Mouse (Mus musculus) gastrocnemius, postnatal 4 days (tissue): ENCODE results near the gene Wfdc5. TPM values are rescaled to one million over a fixed set of nuclear protein-coding genes. Genes with fewer than 3 reads are reported as not detected.

Experiments used
- DNase-seq, 2 experiments: peaks; one replicate each; pipeline ENCODE4 v3.0.0; 2021 to 2022; ENCODE audit warnings: low spot score in 2 of 2, mixed read lengths in 2 of 2
- total RNA-seq, 2 experiments: library from RNA; stranded (reverse); gene quantifications; 2 replicates each; pipeline ENCODE4 v1.2.3; 2021

Wfdc5 gene
- total RNA-seq, 2 experiments from 2014 or later, result not detected

DNA sequence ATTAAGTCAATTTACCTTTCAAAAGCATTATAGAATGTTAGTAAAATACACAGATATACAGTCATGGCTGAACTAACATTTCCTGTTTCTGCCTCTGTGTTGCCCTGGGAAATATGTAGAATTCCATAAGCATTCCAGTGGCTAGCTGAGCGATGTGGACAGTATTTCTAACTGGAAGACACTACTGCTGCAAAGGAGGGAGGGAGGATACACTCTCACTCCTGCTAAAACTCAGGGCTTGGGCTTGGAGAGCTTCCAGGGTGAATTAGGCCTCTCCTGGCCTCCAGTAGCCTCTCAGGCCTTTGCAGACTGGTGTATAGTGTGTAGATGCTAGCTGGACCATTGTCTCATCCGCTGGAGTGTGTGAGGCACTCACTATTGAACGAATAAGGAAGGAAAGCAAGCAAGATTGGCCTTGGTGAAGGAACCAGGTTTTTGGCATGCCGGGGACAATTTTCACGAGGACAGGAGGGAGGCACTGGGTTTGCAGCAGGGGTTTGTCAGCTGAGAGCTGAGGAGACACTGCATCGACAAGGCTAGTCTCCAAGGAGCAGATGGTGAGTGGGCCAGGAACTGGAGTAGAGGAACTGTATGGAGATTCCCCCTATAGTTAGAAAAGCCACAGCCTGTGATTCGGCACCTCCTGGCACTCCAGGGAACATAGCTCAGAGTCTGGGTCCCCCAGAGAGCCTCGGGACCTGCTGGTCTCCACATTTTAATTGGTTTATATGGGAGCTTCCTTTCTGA, 7.7 kb downstream of the Wfdc5 start:
- no peak for DNase-seq

GRCm38 (mm10) chr2:164173394-164173793, 9.1 kb downstream of the Wfdc5 start:
- no peak for DNase-seq

GRCm38 (mm10) chr2:164170902-164171301, 11.6 kb downstream of the Wfdc5 start, which contains the start of gene Kcns1:
TSS of gene Kcns1 (minus strand) at chr2:164171113.
- DNase-seq, result no peak

DNA sequence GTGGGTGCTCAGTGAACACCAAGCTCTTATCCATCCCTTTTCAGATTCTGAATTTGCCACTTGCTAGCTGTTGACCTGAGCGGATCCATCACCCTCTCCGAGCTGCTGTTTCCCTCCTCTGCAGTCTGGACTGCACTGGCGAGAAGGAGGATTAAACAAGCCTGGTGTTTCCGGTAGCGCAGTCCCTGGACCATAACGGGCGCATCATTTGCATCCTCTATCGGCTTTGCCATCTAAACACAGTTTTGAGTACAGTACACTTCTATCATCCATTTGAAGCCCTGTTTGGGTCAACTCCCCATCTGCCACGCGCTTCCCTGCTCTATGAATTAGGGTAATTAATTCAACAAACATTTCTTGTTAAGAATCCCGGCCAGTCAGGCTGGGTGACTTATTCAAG, 12.2 kb downstream of the Wfdc5 start:
- DNase-seq, result no peak

DNA sequence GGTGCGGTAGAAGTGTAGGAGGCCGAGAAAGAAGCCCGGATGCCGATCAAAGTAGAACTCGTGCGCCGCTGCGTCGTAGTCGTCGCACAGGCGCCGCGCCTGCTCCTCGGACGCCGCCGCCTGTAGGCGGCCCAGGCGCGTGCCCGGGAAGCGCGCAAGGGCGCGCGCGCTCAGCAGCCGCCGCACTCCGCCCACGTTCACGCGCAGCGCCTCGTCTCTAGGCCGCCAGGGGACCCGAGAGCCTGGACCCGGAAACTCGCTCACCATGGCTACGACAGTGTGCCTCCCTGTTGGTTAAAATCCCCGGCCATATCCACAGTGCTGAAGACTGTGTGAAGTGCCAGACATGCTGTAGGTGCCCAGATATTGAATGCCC, 14.0 kb downstream of the Wfdc5 start:
- DNase-seq, result no peak

GRCm38 (mm10) chr2:164167752-164168570, 14.6 kb downstream of the Wfdc5 start:
- DNase-seq, result no peak

GRCm38 (mm10) chr2:164164941-164165340, 17.6 kb downstream of the Wfdc5 start:
- no peak for DNase-seq

DNA sequence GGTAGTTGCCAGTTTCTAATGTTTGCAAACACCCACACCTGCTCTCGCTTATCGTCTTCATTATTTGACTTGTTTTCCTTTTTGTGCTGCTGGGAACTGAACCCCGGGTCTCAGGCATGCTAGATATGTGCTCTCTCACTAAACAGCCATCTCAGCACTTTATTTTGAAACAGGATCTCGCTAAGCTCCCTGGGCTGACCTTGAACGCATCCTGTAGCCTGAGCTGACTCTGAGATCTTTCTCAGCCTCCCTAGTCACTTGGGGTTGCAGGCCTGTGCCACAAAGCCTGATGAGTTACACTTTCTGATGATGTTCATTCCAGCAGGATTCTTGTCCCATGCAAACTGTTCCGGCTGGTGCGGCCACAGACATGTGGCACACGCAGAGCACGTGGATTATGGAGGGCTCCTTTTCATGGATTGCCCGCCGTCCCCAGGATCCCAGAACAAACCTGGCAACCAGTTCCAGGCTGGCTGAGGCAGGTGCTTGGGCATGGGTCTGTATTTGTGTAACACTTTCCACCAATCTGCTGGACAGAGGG, 21.0 kb downstream of the Wfdc5 start:
- DNase-seq, result no peak

- no peak for DNase-seq
Observed at GRCm38 (mm10) chr2:164158838-164159237, 23.7 kb downstream of the Wfdc5 start.

GRCm38 (mm10) chr2:164156158-164156557, 26.4 kb downstream of the Wfdc5 start:
- no peak for DNase-seq

GRCm38 (mm10) chr2:164154007-164154406, 28.5 kb downstream of the Wfdc5 start:
- DNase-seq, result no peak

DNA sequence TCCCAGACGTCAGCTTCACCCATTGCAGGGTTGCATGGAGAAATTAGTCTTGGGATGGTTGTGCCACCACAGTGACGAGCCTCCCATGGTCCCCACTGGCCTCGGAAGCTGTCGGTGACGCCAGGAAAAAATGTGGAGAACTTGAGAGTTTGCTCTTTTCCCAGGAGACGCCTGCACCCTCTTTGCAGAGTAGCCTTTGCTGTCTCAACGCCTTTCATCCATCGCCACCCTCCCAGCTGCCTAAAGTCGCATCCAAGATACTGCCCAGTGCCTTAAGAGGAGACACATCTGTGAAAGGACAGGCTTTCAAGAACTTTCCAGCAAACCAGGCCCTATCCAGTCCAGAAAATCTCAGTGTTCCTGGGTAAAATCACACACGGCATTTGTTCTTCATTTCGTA, 30.2 kb downstream of the Wfdc5 start:
- DNase-seq, result no peak

- no peak for DNase-seq
Observed at GRCm38 (mm10) chr2:164150086-164150760, 32.3 kb downstream of the Wfdc5 start.

GRCm38 (mm10) chr2:164146556-164146955, 36.0 kb downstream of the Wfdc5 start:
- DNase-seq, result no peak

- DNase-seq, result no peak
Observed at GRCm38 (mm10) chr2:164144541-164144940, 38.0 kb downstream of the Wfdc5 start.

GRCm38 (mm10) chr2:164144025-164144424, 38.5 kb downstream of the Wfdc5 start:
- no peak for DNase-seq

GRCm38 (mm10) chr2:164142021-164142420, 40.5 kb downstream of the Wfdc5 start:
- no peak for DNase-seq

DNA sequence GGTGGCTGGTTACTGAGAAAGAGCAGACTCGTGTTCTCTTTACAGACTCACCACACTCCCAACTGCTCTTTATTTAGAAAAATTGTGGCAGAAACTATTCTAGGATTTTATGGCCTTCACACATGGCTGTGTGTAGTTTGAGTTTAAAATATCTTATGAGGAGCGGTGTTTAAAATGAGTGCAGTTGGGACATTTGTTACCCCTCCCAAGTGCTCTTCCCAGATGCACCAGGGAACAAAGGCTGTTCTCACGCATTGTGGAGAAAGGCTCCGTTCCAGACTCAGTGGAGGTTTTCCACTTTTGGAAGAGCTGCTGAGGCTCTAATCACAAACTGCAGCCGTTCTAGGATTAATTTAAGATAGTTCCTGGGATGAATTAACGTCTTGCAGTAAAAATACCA, 44.8 kb downstream of the Wfdc5 start:
- DNase-seq, result no peak

DNA sequence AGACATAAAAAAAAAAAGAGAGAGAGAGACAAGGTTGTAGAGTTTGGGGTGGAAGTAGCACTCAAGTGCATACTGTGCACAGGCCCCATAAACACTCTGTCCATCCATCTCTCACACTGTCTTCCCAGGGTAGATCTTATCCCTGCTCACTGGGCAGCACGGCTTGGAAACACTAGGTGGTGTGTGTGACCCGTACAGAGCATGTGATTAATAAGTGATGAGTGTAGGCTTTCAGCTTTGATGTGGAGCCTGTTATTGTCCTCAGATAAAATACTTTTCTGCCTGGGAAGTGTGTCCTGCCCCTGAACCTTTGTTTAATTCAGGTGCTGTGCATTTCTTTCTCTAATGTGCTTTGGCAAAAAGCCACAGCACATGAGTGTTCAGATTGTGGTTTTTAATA, 46.1 kb downstream of the Wfdc5 start:
- no peak for DNase-seq

- DNase-seq, result no peak
Observed at GRCm38 (mm10) chr2:164135367-164135766, 47.2 kb downstream of the Wfdc5 start.

- no peak for DNase-seq
Observed at GRCm38 (mm10) chr2:164134563-164134962, 48.0 kb downstream of the Wfdc5 start.

GRCm38 (mm10) chr2:164131586-164131985, 51.0 kb downstream of the Wfdc5 start:
- DNase-seq, result no peak
